Mouse (Mus musculus) thymus, adult 2 months (tissue): Measurements from ENCODE around the gene Rsbn1.

Source experiments
- CTCF ChIP-seq: fragments of 200-500 bp; IDR thresholded peaks from 2 replicates; pipeline ENCODE4 v1.5.1; 2012; ENCODE audit warnings: mild to moderate bottlenecking, control low read depth, low read length, moderate library complexity, borderline replicate concordance; ENCODE audit not compliant: control insufficient read depth, poor library complexity, insufficient read depth; ENCODE audit errors: extremely low read depth
- POLR2A ChIP-seq: fragments of 200-500 bp; IDR thresholded peaks from 2 replicates; pipeline ENCODE4 v1.6.1; 2012; ENCODE audit warnings: mild to moderate bottlenecking, low read length, control low read depth, moderate library complexity; ENCODE audit not compliant: control insufficient read depth, poor library complexity, insufficient read depth; ENCODE audit errors: extremely low read depth

DNA sequence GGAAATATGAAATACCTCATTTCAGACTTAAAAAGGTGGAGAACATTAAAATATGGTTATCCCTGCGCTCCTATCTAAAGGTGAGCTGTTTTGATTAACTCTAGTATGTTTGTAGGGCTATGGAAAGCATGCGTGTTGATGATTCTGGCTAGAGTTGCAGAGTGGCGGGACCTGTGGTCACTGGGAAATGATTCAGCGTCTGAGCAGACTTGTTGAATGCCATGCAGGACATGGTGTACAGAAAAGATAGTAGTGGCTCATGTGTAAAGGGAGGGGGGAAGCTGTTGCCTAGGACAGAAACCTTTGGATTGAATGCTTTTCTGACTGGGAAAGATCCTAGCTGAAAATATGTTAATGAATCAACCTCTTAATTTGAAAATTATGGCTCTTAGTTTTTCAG is 84.8 kb downstream of the Rsbn1 start:
- TF ChIP-seq CTCF (no peak), POLR2A (no peak)
